In genomic region chr7:83056101-83056935, GRCm38 (mm10) we compare ENCODE assay signal across 12 mouse cellular contexts.
A peak's percentile ranks its signal among the peaks of the same experiment; 100 is the strongest.
DNase-seq lines count a peak whose midpoint lies in the region; ATAC-seq and TF ChIP-seq lines count a peak whose summit lies in the region.
"Had no signal": no experiment of that assay in that cellular context is flagged by ENCODE, and none has a peak within 500 bp of the region (broad histone marks: within the 10 kb centered on the region; RNA-seq: fewer than 3 reads in every experiment).

No protein-coding gene starts in this region.

- H3K27me3 ChIP-seq in forebrain, embryonic 15.5 days: no peaks in the 10 kb centered on the region
- no peaks in the 10 kb centered on the region for H3K27me3 ChIP-seq in forebrain, embryonic 10.5 days (ENCODE audit: poor library complexity, severe bottlenecking)
- H3K27me3 ChIP-seq in liver, embryonic 12.5 days (replicated peaks): no peaks in the 10 kb centered on the region
- no peaks in the 10 kb centered on the region for H3K27me3 ChIP-seq in liver, postnatal 0 days (ENCODE audit: insufficient read depth, low read length)

- peak; percentile 63; the same call in 1 of the 2 replicates for ATAC-seq in forebrain, embryonic 15.5 days (replicated peaks)
- 0 out of 2 replicates have a peak, but pooled peaks have one; percentile 44 for ATAC-seq in liver, embryonic 12.5 days
- ATAC-seq in liver, postnatal 0 days: no peak

- DNase-seq in forebrain, embryonic 10.5 days (ENCODE audit: extremely low spot score, low spot score): no peak
- no peak for DNase-seq in liver, postnatal 0 days
- peak; percentile 30 to 41 for DNase-seq in frontal cortex, postnatal 14 days (ENCODE audit: low spot score in 2 of 2)
- DNase-seq in right cerebral cortex, postnatal 36 days (ENCODE audit: low spot score in 2 of 2): peak; percentile 37 to 50
- no peak for DNase-seq in spleen, adult 12 weeks (ENCODE audit: low spot score)
- DNase-seq in layer of hippocampus, adult 18-20 months (ENCODE audit: low spot score in 2 of 2): no peak
- DNase-seq: kidney, adult 18-20 months; lung, adult 18-20 months; midbrain, embryonic 14.5 days had no signal

- H3K9me3 ChIP-seq in forebrain, embryonic 15.5 days: no peaks in the 10 kb centered on the region
- no peaks in the 10 kb centered on the region for H3K9me3 ChIP-seq in forebrain, embryonic 10.5 days
- H3K9me3 ChIP-seq in liver, embryonic 12.5 days (replicated peaks): no peaks in the 10 kb centered on the region
- H3K9me3 ChIP-seq in liver, postnatal 0 days (ENCODE audit: low read length): no peaks in the 10 kb centered on the region
- H3K9me3 ChIP-seq: hindbrain, embryonic 10.5 days had no signal

- no peak overlapping the region for H3K4me3 ChIP-seq in forebrain, embryonic 15.5 days
- no peak overlapping the region for H3K4me3 ChIP-seq in forebrain, embryonic 10.5 days
- H3K4me3 ChIP-seq in liver, embryonic 12.5 days: no peak overlapping the region
- H3K4me3 ChIP-seq in liver, postnatal 0 days (ENCODE audit: low read depth, low read length): no peak overlapping the region
- H3K4me3 ChIP-seq: hindbrain, embryonic 10.5 days had no signal

- no peaks in the 10 kb centered on the region for H3K36me3 ChIP-seq in forebrain, embryonic 15.5 days
- H3K36me3 ChIP-seq in forebrain, embryonic 10.5 days (replicated peaks): no peaks in the 10 kb centered on the region
- H3K36me3 ChIP-seq in liver, embryonic 12.5 days: no peaks in the 10 kb centered on the region
- no peaks in the 10 kb centered on the region for H3K36me3 ChIP-seq in liver, postnatal 0 days (replicated peaks; ENCODE audit: insufficient read depth, low read length)
- H3K36me3 ChIP-seq: hindbrain, embryonic 10.5 days had no signal

- 84% methylated on average over 13 of the region's 13 CpGs for WGBS in forebrain, embryonic 15.5 days
- WGBS in forebrain, embryonic 10.5 days: 92% methylated on average over 13 of the region's 13 CpGs
- WGBS in liver, embryonic 12.5 days (ENCODE audit: insufficient replicate concordance): 57% methylated on average over 13 of the region's 13 CpGs
- WGBS in liver, postnatal 0 days (ENCODE audit: insufficient replicate concordance): 71% methylated on average over 13 of the region's 13 CpGs

- 0 out of 2 replicates have a peak, but pooled peaks cover 7% of the 10 kb centered on the region for H3K4me1 ChIP-seq in forebrain, embryonic 15.5 days
- peaks cover 12% of the 10 kb centered on the region for H3K4me1 ChIP-seq in forebrain, embryonic 10.5 days
- no peaks in the 10 kb centered on the region for H3K4me1 ChIP-seq in liver, embryonic 12.5 days
- 0 out of 2 replicates have a peak, but pooled peaks cover 2% of the 10 kb centered on the region for H3K4me1 ChIP-seq in liver, postnatal 0 days (ENCODE audit: insufficient read depth)

- no peak overlapping the region for H3K27ac ChIP-seq in forebrain, embryonic 15.5 days (replicated peaks)
- no peak overlapping the region for H3K27ac ChIP-seq in forebrain, embryonic 10.5 days
- H3K27ac ChIP-seq in liver, embryonic 12.5 days: no peak overlapping the region
- H3K27ac ChIP-seq in liver, postnatal 0 days (ENCODE audit: low read depth): no peak overlapping the region
- H3K27ac ChIP-seq: hindbrain, embryonic 10.5 days had no signal

- TF ChIP-seq CTCF in liver, postnatal 0 days (IDR thresholded peaks at IDR 0.05; ENCODE audit: low read depth): no peak

- H3K9ac ChIP-seq in forebrain, embryonic 15.5 days (replicated peaks): no peak overlapping the region
- H3K9ac ChIP-seq in liver, embryonic 12.5 days: no peak overlapping the region
- H3K9ac ChIP-seq in liver, postnatal 0 days (replicated peaks): no peak overlapping the region

- no peak for TF ChIP-seq EP300 in liver, postnatal 0 days (IDR thresholded peaks at IDR 0.05; ENCODE audit: low read depth)

- H3K4me2 ChIP-seq in forebrain, embryonic 15.5 days (replicated peaks): no peak overlapping the region
- H3K4me2 ChIP-seq in liver, embryonic 12.5 days: no peak overlapping the region
- no peak overlapping the region for H3K4me2 ChIP-seq in liver, postnatal 0 days (ENCODE audit: low read depth, low read length)

Comparison
In these comparisons a context has a peak if more than half of its experiments do, and no peak if none do; other contexts are left out.
1. DNase-seq: peak in frontal cortex, postnatal 14 days (2 of 2) and right cerebral cortex, postnatal 36 days (2 of 2); none in forebrain, embryonic 10.5 days (single experiment), liver, postnatal 0 days (single experiment), spleen, adult 12 weeks (single experiment) and layer of hippocampus, adult 18-20 months (0 of 2).